Mouse (Mus musculus) cerebellum, adult 9-11 months (tissue): ENCODE measurements around the gene Erp29.

Experiments used
- DNase-seq: peaks from one replicate; pipeline ENCODE4 v3.0.0; 2022

The Erp29 gene

DNA sequence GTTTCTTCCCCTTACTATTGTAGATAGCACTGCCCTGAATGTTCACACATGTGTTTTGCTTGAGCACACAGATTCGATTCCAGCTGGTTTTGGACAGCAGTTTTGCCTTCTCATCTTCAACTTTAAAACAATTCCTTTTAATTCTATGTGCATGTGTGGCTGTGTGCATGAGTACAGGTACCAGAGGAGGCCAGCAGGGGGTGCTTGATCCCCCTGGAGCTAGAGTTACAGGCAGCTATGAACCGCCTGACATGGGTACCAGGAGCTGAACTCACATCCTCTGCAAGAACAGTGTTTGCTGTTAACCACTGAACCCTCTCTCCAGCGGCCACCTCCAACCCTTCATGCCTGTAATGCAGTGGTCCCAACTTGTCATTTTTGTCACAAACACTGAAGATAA, 3.9 kb downstream of the Erp29 start:
- peak; percentile 17 for DNase-seq

DNA sequence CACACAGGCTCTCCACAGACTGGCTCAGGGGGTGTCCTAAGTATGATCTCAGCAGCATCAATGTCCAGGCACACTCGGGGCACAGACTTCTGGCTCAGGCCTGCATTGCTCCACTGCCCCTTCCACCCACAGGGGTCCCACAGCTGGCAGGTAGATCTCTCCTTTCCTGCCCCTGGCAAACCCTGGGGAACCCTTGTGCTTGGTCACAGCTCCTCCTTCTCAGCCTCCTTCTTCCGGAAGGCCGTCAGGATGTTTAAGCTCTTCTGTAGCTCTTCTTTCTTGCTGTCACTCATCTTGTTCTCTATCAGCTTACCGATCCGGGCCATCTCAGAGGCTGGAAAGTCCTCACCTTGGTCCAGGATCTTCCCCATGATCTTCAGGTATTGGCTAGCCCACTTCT, 7.4 kb downstream of the Erp29 start:
- no peak for DNase-seq

DNA sequence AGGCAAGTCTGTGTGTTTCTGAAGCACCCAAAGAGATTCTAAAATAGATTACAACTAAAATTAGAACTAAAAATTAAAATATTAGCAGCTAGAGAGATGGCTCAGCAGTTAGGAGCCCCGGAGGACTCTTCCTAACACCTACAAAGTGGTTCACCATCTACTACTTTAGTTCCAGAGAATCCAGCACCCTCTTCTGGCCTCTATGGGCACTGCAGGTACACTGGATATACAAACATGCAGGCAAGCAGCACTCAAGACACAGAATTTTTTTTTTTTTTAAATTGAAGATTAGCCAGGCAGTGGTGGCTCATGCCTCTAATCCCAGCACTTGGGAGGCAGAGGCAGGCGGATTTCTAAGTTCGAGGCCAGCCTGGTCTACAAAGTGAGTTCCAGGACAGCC, 8.8 kb downstream of the Erp29 start:
- no peak for DNase-seq

DNA sequence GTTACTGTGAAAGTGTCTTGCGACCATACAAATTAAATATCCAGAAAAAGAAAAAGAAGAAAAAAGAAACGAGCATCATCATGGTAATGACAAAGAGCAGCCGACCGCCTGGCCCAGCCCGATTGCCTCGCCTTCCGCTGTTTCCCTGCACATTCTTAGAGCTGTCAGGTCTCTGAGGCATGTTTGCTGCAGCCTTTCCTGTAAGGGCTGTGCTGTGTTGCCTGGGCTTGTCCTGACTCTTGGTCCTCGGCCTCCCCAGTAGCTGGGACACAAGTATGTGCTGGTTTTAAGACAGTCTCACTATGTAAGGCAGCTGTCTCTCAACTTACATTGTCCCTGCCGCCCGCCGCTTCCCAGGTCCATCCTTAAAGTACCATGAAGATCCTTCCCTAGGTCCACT, 13.6 kb downstream of the Erp29 start:
- no peak for DNase-seq

DNA sequence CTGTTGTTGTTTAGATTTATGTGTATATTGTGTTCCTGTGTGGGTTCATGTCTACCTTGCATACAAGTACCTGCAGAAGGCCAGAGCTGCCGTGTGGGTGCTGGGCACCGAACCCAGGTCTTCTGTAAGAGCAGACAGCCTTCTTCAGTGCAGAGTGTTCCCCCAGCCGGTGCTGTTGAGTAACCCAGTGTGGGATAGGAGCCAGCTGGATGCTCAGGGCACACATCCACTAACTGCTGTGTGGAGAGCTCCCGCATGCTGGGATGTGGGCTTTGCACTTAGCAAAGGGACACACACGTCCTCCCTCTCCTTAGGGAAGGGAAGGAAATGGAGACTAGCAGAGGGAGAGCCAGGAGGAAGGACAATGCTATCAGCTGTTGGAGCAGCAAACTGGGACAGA, 14.2 kb downstream of the Erp29 start:
- DNase-seq, result no peak

DNA sequence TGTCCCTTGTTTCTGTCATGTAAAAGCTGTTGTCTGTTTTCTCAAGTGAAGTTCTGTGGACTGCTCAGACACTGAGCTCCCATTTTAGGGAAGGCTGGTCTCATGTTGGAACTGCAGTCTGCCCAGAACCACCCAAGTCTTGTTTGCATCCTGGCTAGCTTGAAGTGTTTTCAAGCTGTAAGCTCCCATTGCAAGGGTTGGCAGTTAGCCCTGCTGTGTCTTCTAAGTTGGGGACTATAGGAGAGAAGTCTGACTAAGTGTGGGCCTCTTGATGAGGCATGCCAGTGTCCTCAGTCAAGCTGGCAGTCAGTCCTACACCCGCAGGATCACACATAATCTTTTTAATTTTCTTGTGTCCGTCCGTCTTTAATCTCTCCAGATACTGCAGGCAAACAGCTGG, 23.4 kb downstream of the Erp29 start:
- DNase-seq, result no peak

DNA sequence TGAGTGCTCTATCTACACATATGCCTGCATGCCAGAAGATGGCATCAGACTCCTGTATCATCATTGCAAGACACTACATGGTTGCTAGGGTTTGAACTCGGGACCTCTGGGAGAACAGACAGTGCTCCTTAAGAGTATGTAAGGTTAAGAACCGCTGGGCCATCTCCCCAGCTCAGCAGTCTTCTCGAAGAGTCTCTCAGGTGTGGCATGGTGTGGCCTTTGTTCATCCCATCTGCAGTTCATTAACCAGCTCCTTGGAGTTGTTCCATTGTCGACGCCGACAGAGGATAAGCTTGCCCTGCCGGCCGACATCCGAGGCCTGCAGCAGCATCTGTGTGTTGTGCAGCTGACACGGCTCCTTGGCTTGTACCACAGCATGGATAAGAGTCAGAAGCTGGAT, 29.0 kb downstream of the Erp29 start:
- DNase-seq, result no peak

DNA sequence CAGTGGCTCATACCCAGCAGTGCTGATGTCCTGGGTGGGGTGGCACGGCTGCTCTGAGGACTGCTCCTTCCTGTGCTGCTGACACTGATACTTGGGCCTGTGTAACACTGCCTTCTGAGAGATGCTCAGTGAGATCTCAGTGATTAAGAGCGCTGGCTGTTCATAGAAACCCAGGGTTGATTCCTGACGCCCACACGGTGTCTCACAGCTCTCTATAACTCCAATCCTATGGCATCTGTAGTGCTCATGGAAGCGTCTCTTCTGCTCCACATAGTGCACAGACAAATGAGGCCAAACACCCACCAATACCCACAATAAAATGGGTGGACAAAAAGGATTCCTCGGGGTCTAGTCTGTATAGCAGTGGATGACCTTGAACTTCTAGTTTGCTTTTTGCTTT, 29.5 kb downstream of the Erp29 start:
- no peak for DNase-seq

DNA sequence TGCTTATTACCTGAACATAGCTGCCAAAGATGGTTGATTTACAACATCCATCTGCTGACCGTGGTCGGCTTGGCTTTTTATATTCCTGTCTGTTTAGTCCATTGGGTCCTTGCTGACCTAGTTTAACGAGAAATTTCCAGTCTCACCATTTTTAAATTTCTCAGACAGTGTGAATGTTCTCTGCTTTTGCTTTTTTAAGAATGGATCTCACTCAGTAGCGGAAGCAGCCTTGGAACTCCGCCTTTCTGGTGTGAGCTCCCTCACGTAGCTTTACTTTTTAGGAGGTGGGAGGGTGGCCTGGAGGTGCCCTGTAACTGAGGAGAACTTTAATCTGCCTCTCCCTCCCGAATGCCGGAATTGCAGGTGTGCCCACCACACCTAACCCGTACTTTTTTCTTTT, 31.6 kb downstream of the Erp29 start:
- DNase-seq, result no peak

DNA sequence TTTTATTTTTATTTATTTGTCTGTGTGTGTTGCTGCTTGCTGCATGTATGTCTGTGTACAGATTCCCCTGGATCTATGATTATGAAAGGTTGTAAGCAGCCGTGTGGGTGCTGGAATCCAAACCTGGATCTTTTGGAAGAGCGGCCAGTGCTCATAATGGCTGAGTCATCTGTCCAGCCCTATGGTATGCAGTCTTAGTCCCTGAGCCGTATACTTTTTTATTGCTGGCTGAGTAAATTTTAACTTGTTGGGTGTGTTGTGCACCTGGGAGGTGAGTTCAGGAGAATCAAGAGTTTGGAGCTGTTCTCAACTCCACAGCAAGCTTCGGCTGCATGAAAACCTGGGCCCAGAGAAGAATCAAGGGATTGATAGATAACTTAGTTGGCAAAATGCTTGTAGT, 41.3 kb downstream of the Erp29 start:
- DNase-seq, result no peak

DNA sequence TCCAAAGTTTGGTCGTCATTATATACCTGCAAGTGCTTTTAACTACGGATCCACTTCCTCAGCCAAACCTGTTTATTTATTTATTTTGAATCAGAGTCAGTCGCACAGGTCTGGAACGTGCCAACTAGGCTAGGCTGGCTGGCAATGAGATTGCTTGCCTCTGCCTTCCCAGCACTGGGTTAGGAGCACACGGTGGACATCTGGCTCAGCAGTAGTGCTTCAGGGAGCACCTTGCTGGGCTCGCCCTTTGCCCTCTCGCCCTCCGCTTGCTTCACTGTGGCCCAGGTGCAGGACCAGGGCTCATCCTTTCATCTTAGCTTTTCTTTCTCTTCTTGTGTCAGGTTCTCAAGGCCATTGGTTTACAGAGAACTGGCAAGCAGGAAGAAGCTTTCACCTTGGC, 44.5 kb downstream of the Erp29 start:
- DNase-seq, result no peak

DNA sequence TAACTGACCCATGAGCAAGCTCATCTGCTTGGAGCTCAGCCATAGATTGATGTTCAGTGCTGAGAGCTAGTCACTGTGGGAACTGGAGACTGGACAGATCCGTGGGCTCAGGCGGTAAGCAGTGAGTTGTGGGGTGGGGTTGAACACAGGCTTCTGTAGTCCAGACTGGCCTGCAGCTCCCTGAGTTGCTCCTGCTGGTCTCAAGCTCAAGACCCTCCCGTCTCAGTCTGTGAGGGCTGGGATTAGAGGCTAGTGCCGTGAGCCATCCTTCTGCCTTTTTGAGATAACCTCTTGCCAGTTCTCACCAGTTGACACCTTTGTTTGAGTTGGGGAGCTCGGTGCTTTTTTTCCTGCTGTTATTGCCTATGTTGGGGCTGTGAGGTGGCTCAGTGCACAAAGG, 51.5 kb downstream of the Erp29 start:
- no peak for DNase-seq

DNA sequence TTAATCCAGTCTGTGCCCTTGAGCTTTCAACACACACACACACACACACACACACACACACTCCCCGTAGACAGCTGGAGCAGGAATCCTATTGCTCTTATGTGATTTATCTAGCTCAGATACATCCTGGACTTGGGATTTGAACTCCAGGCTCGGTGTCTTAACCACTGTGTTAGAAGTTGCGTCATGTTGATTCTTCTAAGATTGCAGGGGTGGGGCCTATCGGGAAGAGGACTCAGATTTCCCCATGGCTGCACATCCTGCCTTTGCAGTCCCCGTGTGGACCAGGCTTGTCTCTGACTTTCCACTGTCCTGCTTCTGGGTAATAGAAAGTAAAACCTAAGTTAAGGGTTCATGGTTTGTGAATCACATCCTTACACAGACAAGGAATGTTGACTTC, 52.2 kb downstream of the Erp29 start:
- no peak for DNase-seq

DNA sequence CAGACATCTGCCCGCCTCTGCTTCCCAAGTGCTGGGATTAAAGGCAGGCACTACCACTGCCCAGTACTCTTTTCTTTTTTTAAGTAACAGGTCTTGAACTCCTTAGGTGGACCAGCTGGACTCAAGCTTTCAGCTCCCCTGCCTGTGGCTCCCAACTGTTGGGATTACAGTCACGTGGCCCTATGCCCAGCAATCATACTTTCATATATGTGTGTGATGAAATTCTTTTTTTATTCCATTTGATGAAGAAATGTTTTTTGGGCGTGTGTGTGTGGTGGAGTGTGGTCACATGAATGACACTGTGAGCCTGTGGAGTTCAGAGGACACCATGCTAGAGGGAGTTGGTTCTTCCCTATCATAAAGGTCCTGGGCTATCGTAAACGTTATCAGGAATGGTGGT, 52.8 kb downstream of the Erp29 start:
- DNase-seq, result no peak

DNA sequence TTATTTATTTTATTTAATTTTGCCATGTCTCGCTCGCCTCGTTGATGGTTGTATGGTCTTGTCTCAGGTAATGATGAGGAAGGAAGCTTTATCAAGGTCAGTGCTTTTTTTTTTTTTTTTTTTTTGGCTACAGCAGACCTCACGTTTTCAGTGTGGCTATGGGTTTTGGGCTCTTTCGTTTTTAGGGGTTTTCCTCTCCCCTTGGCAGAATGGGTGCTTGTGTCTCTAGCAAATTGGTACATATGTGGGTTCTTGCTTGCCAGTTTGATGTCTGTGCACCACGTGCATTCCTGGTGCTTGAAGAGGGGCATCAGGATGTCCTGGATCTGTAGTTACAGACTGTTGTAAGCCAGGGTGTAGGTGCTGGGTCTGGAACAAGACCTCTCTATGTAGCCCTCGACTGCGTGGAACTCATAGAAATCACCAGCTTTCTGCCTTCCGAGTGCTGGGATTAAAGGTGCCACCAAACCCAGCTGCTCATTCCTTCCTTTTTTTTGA, 53.3 kb downstream of the Erp29 start:
- no peak for DNase-seq

DNA sequence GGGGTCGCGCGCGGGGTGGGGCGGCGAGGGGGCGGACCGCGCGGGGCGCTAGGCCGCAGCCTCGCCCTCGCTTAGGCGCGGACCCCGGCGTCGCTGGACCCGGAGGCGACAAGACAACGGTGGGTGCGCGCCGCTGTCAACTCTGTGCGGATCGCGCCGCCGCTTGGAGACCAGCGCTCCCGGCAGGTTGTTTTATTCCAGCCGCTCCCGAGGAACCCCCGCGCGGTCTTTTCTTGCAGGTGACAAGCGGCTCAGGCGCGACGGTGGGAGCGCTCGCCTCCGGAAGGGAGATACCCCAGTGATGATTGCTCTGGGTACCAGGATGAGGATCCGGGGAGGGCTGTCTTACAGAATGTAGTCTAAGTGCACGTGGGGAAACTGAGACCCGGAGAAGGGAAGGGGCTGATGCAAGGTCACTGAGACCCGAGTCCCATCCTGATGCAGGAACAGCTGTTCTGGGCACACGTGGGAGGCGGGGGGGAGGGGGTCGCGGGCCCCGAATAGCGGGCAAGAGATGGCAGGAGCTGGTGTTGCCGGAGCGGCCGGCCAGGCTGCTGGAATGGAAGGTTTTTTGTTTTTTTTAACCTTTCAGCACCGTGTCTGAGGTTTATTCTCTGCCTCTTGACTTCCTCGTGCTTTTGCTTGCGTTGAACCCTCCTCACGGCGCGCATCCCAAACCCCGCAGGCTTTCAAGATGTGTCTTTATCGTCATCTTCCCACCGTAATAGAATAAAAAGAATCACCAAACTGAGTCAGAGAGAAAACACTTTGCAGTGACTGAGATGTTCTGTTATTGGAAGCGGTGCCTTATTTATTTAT, 54.0 kb downstream of the Erp29 start:
- no peak for DNase-seq

DNA sequence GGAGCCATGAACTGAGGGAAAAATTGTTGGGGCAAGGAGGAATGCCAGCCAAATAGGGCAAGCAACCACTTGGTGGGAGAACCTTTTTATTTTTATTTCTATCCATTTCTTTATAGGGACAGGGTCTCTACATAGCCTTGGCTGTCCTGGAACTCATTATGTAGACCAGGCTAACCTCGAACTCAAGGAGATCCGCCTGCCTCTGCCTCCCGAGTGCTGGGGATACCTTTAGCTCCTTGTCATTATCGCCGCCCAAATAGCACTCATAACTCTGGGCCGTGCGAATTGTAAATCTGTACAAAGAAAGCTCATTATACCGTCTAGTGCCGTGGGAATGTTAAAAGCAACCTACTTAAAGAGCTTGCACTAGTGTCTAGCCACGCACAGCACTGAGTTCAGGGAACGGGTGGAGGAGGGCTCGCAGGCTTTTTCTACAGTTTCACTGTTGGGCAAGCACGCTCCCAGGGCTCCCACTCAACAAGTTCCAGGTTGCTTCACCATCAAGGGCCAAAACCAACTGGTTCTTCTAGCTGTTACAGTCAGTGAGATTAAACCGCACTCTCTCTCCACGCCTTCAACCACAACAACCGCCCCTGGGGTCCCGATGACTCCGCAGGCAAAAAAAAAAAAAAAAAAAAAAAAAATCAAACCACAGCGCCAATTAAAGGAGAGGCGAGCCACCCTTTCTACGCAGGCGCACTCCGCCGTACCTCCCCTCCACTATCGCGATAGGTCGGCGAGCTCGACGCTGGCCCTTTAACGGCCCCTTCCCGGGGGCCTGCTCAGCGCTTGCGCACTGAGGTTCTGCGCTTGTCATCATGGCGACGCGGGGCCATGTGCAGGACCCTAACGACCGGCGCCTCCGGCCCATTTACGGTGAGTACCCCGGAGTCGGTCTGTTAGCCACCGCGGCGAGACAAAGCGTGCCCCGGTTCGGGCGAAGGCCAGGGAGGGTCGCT, 54.8 kb downstream of the Erp29 start, which contains the start of gene Naa25:
Naa25 (plus strand) TSS at position 750 of the 959 bp plus-strand sequence.
- peak; percentile 95 for DNase-seq

DNA sequence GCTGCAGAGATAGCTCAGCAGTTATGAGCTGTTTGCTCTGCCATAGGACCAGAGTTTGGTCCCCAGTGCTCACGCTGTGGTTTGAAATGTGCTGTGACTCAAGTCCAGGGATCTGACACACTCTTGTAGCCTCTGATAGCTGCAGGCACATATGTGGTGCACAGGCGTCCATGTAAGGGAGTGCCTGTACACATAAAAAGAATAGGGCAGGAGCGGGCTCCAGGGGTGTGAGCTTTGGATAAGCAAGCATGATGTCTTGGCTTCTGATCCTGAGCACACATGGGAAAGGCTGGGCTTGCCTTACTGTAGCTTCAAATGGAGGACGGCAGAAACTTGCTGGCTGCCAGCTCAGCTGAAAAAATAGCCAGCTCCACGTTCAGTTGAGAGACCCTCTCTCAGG, 56.7 kb downstream of the Erp29 start:
- no peak for DNase-seq

DNA sequence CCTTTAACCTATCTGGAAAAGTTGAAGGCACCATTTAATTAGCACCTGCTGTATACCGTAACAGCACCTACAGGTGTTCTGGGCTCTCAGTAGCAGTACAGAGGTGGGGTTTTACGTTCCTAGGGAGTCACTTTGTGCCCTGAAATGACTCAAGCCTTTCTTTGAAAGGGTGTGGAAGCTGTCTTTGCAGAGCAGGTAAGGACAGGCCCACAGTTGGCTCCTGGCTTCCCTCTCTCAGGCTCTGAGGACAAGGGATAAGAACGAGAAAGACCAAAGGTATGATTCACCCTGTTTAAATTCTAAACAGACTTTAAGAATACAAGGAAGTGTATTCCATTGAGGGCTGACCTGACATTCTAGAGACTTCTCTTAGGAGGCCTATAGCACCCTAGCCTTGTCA, 58.9 kb downstream of the Erp29 start:
- DNase-seq, result no peak

DNA sequence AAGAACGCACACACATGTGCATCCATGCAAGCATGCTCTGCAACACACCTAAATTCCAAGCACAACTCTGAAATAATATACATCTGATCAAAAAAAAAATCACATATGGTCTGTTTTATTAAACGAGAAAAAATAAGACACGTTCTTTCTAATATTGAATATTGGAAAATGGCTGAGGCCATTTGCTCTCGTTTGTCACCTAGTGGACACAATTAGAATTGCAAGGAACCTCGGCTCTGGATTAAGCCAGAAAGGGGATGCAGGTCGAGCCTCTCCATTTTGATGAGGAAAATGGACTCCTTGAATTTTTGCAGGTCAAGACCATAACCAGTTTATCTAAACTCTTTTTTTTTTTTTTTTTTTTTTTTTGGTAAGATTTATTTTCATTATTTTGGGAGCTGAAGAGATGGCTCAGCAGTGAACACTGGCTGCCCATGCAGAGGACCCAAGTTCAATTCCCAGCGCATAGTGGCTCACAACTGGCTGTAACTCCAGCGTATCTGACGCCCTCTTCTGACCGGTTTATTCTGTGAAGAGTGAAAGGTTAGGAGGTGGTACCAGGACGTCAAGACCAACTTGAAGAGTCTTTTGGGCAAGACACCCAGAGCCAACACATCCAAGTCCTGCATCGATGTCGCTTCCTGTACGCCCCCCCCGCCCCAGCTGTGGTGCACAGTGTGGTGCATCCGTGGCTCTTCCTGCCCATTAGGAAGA, 59.5 kb downstream of the Erp29 start:
- DNase-seq, result no peak

DNA sequence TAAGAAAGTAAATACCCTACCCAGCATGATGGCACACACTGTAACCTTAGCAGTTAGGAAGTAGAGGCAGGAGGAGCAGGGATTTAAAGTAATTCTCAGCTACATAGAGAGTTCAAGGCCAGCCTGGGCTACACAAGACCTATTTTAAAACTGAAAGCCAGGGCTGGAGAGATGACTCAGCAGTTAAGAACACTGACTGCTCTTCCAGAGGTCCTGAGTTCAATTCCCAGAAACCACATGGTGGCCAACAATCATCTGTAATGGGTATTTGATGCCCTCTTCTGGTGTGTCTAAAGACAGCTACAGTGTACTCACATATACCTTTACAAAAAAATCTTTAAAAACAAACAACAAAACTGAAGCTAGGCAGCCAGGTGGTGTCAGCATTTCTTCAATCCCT, 62.6 kb downstream of the Erp29 start:
- no peak for DNase-seq

DNA sequence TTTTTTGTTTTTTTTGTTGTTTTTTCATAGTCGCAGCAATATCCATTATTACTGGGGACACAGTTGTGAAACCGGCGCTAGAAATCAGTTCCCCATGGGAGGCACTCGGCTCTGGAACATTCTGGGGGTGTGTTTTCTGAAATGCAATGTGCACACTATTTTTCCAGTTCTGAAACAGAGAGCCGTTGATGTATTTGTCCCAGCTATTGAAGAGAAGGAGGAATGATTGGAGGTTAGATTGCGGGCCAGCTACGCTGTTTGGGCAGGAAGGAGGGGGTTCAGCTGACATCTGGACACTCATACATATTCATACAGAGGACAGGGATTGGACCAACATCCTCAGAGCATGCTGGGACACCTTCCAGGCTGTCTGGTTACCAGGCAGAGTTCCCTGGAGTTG, 63.2 kb downstream of the Erp29 start:
- DNase-seq, result no peak

DNA sequence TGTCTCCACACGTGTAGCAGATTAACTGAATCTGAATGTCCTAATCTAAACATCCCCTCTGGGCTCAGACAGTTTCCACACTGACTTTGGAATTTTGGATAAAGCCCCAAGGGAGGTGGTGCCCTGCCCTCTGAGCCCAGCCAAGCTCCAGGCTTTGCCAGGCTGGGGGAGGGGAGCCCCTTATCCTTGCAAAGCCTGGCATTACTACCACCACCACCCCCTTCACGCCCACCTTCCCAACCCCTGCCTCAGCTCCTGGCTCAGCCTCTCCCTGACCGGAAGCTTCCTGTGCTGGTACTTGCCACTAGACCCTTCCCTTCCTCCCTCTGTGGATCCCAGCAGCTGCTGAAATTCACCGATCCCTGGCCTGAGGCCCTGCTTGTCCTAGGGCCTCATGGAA, 65.2 kb downstream of the Erp29 start:
- DNase-seq, result peak; percentile 57
